Mouse (Mus musculus): Measurements from ENCODE around the gene Ptms. TPM values are rescaled to one million over a fixed set of nuclear protein-coding genes. Genes with fewer than 3 reads are reported as not detected.

Gene Ptms
- 2.6 and 3.1 TPM in 2 replicates for polyA plus RNA-seq (2012)

DNA sequence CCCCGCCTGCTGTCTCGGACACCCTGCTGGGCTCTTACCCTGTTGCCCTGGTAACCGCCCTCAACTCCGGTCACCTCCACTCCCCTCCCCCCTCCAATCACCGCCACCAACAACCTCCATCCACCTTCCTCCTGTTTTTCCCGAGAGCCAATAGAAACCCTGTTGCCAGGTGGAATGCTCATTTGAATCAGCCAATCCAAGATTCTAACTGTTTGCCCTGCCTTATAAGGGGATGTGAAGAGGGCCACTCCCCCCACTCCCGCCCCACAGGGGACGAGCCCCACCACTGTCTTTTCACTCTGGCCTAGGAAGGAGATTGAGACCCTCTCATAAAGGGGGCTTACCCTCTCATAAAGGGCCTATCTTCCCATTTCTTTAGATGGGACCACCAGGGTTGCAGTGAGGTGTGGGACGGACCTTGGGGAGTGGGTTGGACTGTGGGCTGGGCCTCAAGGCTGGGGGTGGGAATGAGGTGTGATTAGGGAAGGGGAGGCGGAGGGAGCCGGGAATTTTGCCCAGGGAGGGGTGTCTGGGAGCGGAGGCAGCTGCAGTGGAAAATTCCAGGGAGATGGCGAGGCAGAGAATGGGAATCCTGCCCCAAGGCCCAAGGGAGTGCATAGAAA lies at the start of gene Ptms:
Gene Ptms (minus strand): TSS at position 409 of the 623 bp plus-strand sequence.
- no peak for TF ChIP-seq TAL1 (IDR thresholded peaks at IDR 0.05; ENCODE audit: low read length)
- TF ChIP-seq GATA1 (IDR thresholded peaks at IDR 0.05; ENCODE audit: low read length): no peak

DNA sequence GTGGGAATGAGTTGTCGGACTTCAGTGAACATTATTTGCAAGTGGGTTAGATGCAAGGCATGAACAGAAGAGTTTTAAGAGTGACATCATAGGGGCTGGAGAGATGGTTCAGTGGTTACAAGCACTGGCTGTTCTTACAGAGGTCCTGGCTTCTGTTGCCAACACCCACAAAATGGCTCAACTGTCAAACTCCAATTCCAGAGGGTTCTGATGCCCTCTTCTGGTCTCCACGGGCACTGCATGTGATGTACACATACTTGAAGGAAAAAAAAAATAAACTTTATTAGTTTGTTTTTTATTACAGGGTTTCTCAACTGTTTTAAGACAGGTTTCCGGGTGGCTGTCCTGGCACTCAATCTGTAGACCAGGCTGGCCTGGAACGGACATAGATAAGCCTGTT lies 47.9 kb upstream of the Ptms start:
- Histone ChIP-seq H3K36me3 (ENCODE audit: control insufficient read depth) (peaks cover 11% of the 10 kb centered on the region), H3K9me3 (ENCODE audit: control insufficient read depth, low read length) (peaks cover 2% of the 10 kb centered on the region; the same call in 1 of the 2 replicates), H3K4me3 (replicated peaks) (no peak overlapping the region), H3K4me1 (ENCODE audit: control insufficient read depth) (peaks cover 26% of the 10 kb centered on the region), H3K27me3 (ENCODE audit: control insufficient read depth) (peaks cover 5% of the 10 kb centered on the region; the same call in 1 of the 2 replicates)
- TF ChIP-seq TAL1 (IDR thresholded peaks at IDR 0.05; ENCODE audit: low read length): no peak
- no peak for TF ChIP-seq GATA1 (IDR thresholded peaks at IDR 0.05; ENCODE audit: low read length)

More for the DNA sequence above, at the start of gene Ptms:
- no peaks in the 10 kb centered on the region for H3K36me3 ChIP-seq (ENCODE audit: control insufficient read depth)
- H3K4me3 ChIP-seq (replicated peaks): no peak within 1 kb of the TSS
- peaks cover 9% of the 10 kb centered on the region; the same call in 1 of the 2 replicates for H3K9me3 ChIP-seq (ENCODE audit: control insufficient read depth, low read length)
- H3K27me3 ChIP-seq (ENCODE audit: control insufficient read depth): peaks cover 82% of the 10 kb centered on the region
- peaks cover 19% of the 10 kb centered on the region for H3K4me1 ChIP-seq (ENCODE audit: control insufficient read depth)

DNA sequence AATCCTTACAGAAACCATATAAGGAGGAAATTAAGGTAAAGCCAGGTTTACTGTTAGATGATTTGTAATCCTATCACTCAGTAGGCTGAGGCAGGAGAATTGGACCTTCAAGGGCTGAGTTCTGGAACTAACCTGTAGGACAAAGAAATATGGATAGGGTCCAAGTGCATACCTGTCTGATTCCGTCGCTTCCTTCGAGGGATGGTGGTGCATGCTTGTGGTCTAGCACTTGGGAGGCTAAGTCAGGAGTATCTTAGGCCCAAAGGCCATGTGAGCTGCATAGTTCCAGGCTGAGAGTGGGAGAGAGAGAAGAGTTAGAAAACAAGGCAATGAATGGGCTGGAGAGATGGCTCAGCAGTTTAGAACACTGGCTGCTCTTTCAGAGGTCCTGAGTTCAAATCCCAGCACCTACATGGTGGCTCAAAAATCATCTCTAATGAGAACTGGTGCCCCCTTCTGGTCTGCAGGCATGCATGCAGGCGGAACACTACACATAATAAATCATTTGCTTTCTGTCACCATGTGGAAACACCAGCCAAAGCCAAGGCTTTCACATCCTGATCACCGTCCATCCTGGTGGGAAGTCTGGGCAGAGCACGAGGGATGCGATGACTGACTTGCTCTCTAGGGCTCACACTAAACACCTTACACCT lies 46.7 kb upstream of the Ptms start:
- Histone ChIP-seq H3K9me3 (ENCODE audit: control insufficient read depth, low read length) (peaks cover 2% of the 10 kb centered on the region; the same call in 1 of the 2 replicates), H3K36me3 (ENCODE audit: control insufficient read depth) (peaks cover 19% of the 10 kb centered on the region), H3K4me3 (replicated peaks) (peak overlapping the region; percentile 85), H3K4me1 (ENCODE audit: control insufficient read depth) (peaks cover 26% of the 10 kb centered on the region), H3K27me3 (ENCODE audit: control insufficient read depth) (peaks cover 5% of the 10 kb centered on the region; the same call in 1 of the 2 replicates)
- no peak for TF ChIP-seq TAL1 (IDR thresholded peaks at IDR 0.05; ENCODE audit: low read length)

DNA sequence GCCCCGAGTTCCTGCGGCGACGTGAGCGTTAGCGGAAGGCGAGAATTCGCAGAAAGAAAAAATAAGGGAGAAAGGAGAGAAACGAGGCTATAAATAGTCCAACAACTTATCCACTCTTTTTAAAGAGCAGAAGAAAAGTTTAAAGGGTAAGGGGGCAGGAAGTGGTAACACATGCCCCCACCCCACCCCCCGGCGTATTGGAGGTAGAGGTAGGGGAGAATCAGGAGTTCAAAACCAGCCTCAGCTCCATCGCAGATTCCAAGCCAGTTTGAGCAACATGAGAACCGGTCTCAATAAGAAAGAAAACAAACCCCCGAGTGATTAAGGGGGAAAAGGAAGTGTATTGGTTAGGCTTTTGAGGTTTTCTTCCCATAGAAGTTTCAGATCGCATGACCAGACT lies 45.8 kb upstream of the Ptms start:
- peaks cover 2% of the 10 kb centered on the region; the same call in 1 of the 2 replicates for H3K9me3 ChIP-seq (ENCODE audit: control insufficient read depth, low read length)
- H3K27me3 ChIP-seq (ENCODE audit: control insufficient read depth): peaks cover 5% of the 10 kb centered on the region; the same call in 1 of the 2 replicates
- peaks cover 26% of the 10 kb centered on the region for H3K4me1 ChIP-seq (ENCODE audit: control insufficient read depth)
- TF ChIP-seq TAL1 (IDR thresholded peaks at IDR 0.05; ENCODE audit: low read length) (no peak), GATA1 (IDR thresholded peaks at IDR 0.05; ENCODE audit: low read length) (no peak)
- peaks cover 27% of the 10 kb centered on the region for H3K36me3 ChIP-seq (ENCODE audit: control insufficient read depth)
- peak overlapping the region; percentile 85 for H3K4me3 ChIP-seq (replicated peaks)

DNA sequence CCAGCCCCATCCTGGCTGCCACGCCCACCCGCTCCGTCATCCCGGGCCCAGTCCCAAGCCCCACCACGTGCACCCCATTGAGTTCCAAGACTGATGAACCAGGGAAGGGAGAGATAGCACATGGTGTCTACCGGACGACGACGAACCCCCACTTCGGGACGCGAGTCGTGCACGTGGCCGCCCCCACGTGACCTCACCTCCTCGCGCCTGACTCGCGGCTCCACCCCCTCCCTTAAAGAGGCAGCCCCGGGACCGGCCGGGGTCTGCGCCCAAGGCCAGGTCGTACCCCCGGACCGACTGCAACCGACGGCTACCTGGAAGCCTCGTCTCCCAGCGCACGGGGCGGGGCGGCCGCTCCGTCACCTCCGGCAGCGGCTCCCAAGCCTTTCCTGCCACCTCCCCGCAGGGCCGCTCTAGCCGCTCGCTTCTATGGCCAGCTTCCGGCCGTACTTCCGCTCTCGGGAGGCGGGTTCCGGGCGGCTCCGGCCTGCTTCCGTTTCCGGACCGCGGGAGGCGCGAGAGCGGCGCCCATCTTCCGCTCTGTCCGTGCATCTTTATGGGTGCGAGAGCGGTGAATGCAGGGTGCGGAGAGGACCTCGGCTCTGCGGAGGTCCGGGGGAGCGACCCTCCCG lies 45.3 kb upstream of the Ptms start, which contains the start of gene Cops7a:
Gene Cops7a (minus strand): TSS at position 451 of the 632 bp plus-strand sequence.
- Histone ChIP-seq H3K4me1 (ENCODE audit: control insufficient read depth) (peaks cover 26% of the 10 kb centered on the region), H3K27me3 (ENCODE audit: control insufficient read depth) (0 out of 2 replicates have a peak, but pooled peaks cover under 1% of the 10 kb centered on the region), H3K36me3 (ENCODE audit: control insufficient read depth) (peaks cover 33% of the 10 kb centered on the region), H3K4me3 (replicated peaks) (peak within 1 kb of the TSS; percentile 85), H3K9me3 (ENCODE audit: control insufficient read depth, low read length) (peaks cover 2% of the 10 kb centered on the region; the same call in 1 of the 2 replicates)
- TF ChIP-seq TAL1 (IDR thresholded peaks at IDR 0.05; ENCODE audit: low read length) (no peak), GATA1 (IDR thresholded peaks at IDR 0.05; ENCODE audit: low read length) (no peak)

DNA sequence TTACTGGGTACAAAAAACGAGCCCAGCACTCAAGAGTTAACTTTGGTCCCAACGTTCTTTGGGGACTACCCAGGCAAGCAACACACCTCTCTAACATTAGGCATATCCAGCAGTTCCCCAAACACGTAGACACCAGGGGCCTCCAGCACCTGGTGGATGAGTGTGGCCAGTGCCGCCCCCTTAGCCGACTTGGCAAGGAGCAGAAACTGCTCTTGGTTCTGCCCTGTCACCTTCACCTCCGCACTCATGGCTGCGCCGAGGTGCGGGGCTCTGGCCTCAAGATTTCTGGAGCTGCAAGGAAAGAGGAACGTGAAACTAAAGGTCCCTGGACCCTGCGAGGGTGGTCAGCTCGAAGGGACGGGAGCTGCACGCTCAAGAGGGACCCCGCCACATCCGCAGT lies 44.7 kb upstream of the Ptms start:
- Histone ChIP-seq H3K9me3 (ENCODE audit: control insufficient read depth, low read length) (peaks cover 2% of the 10 kb centered on the region; the same call in 1 of the 2 replicates), H3K27me3 (ENCODE audit: control insufficient read depth) (no peaks in the 10 kb centered on the region), H3K4me1 (ENCODE audit: control insufficient read depth) (peaks cover 26% of the 10 kb centered on the region), H3K4me3 (replicated peaks) (peak overlapping the region; percentile 85), H3K36me3 (ENCODE audit: control insufficient read depth) (peaks cover 38% of the 10 kb centered on the region)
- TF ChIP-seq GATA1 (IDR thresholded peaks at IDR 0.05; ENCODE audit: low read length) (no peak), TAL1 (IDR thresholded peaks at IDR 0.05; ENCODE audit: low read length) (no peak)

DNA sequence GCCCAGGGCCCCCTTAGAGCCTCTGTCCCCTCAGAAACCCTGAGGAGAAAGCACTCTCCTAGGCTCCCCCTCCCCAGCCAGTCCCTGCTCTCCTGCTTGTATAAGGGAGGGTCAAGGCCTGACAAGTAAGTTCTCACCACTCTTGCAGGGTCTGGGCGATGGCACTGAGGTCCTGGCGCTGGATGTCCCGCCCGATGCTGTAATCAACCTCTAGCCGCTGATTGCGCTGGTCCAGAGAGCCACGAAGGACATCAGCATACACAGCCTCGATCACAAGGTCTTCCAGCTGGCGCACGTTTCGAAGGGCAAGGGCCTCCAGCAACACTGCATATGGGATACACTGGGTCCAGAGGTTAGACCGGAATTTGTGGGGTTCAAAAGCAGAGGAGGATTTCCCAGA lies 41.1 kb upstream of the Ptms start:
- TF ChIP-seq TAL1 (IDR thresholded peaks at IDR 0.05; ENCODE audit: low read length): no peak
- TF ChIP-seq GATA1 (IDR thresholded peaks at IDR 0.05; ENCODE audit: low read length): no peak
- H3K9me3 ChIP-seq (ENCODE audit: control insufficient read depth, low read length): no peaks in the 10 kb centered on the region
- peaks cover 20% of the 10 kb centered on the region for H3K4me1 ChIP-seq (ENCODE audit: control insufficient read depth)
- H3K4me3 ChIP-seq (replicated peaks): no peak overlapping the region
- peaks cover 53% of the 10 kb centered on the region for H3K36me3 ChIP-seq (ENCODE audit: control insufficient read depth)
- no peaks in the 10 kb centered on the region for H3K27me3 ChIP-seq (ENCODE audit: control insufficient read depth)

DNA sequence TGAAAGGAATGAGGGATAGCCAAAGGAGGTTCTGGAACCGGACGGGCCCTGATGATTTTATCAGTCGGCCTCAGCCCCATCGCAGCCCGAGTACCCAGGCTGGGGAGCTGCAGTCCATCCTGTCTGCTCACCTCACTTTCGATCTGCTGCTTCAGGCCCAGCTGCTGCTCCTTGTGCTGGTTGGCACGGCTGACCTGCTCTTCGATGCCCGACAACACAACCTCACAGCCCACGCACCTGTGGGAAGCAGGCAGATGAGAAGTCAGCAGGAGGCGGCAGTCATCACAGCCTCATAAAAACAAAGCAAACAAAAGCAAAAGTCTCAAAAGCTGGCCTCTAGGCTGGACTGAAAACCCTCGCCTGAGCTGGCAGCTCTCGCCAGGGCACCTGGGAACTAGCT lies 40.1 kb upstream of the Ptms start:
- H3K36me3 ChIP-seq (ENCODE audit: control insufficient read depth): peaks cover 57% of the 10 kb centered on the region

DNA sequence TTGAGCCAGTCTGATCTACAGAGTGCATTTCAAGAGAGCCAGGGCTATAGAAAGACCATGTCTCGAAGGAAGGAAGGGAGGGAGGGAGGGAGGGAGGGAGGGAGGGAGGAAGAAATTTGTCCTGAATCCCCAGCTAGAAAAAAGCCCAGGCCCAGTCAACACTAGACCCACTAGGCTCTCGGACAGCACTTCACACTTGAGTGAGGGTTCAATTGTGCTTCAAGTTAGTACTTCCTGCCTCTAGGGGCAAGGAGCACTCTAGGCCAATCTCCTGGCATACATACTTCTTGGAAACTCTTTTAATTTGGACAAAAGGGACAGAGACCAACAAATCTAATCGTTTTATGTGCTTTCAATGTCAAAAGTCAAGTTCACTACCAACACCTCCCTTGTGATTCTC lies 38.2 kb upstream of the Ptms start:
- peaks cover 8% of the 10 kb centered on the region for H3K9me3 ChIP-seq (ENCODE audit: control insufficient read depth, low read length)
- no peak overlapping the region for H3K4me3 ChIP-seq (replicated peaks)
- peaks cover 56% of the 10 kb centered on the region for H3K36me3 ChIP-seq (ENCODE audit: control insufficient read depth)
- no peaks in the 10 kb centered on the region for H3K27me3 ChIP-seq (ENCODE audit: control insufficient read depth)
- peaks cover 5% of the 10 kb centered on the region for H3K4me1 ChIP-seq (ENCODE audit: control insufficient read depth)
- TF ChIP-seq TAL1 (IDR thresholded peaks at IDR 0.05; ENCODE audit: low read length): no peak
- no peak for TF ChIP-seq GATA1 (IDR thresholded peaks at IDR 0.05; ENCODE audit: low read length)

More for the DNA sequence above, 40.1 kb upstream of the Ptms start:
- Histone ChIP-seq H3K4me3 (replicated peaks) (no peak overlapping the region), H3K4me1 (ENCODE audit: control insufficient read depth) (peaks cover 13% of the 10 kb centered on the region), H3K27me3 (ENCODE audit: control insufficient read depth) (no peaks in the 10 kb centered on the region), H3K9me3 (ENCODE audit: control insufficient read depth, low read length) (no peaks in the 10 kb centered on the region)
- TF ChIP-seq GATA1 (IDR thresholded peaks at IDR 0.05; ENCODE audit: low read length): no peak
- no peak for TF ChIP-seq TAL1 (IDR thresholded peaks at IDR 0.05; ENCODE audit: low read length)
